Mouse (Mus musculus) olfactory bulb, adult 2 months (tissue): Measurements from ENCODE around the gene Prr36.
A peak's percentile ranks its signal among the peaks of the same experiment; 100 is the strongest.

Experiments used
- CTCF ChIP-seq: fragments of 200-500 bp; IDR thresholded peaks from 2 replicates; pipeline ENCODE4 v1.5.1; 2012; ENCODE audit warnings: low read depth, mild to moderate bottlenecking, low read length, moderate library complexity; ENCODE audit not compliant: insufficient read depth
- POLR2A ChIP-seq: fragments of 200-500 bp; IDR thresholded peaks from 2 replicates; pipeline ENCODE4 v1.6.1; 2012; ENCODE audit warnings: mild to moderate bottlenecking, low read depth, low read length, moderate library complexity; ENCODE audit not compliant: insufficient read depth

DNA sequence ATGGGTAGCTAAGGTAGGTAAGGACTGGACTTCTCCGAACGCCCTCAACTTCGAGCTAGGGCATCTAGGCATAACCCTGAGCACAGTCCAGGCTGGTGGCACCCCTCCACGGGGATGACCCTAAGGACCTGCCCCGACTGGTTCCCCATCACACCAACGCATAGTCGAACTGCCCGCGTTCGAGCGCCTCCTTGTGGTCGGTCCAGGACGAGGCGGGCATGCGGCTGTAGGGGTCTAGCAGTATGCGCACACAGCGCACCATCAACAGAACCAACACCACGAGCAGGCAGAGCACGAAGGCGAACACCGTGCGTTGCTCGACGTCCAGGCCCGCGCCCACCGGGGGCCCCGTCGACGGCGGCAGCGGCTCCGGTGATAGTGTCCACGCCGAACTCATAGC, 41.0 kb upstream of the Prr36 start:
- TF ChIP-seq CTCF: peak; percentile 92
- TF ChIP-seq POLR2A: no peak
